Mouse (Mus musculus) erythroblast, embryonic 14.5 days (primary cell): ENCODE measurements around the gene Itgb7.

Experiments
- GATA1 ChIP-seq: IDR thresholded peaks from 2 replicates; pipeline ENCODE4 v1.6.1; 2012; ENCODE audit warnings: low read length, inconsistent platforms, mixed read lengths
- TAL1 ChIP-seq: IDR thresholded peaks from 3 replicates; pipeline ENCODE4 v1.6.1; 2012; ENCODE audit warnings: low read length, inconsistent platforms, mixed read lengths

GRCm38 (mm10) chr15:102242404-102243228 is 10.9 kb upstream of the Itgb7 start:
- TF ChIP-seq GATA1: no peak
- no peak for TF ChIP-seq TAL1
